Mouse (Mus musculus): ENCODE measurements around the gene Cdcp1. TPM values are rescaled to one million over a fixed set of nuclear protein-coding genes. Genes with fewer than 3 reads are reported as not detected.
A peak's percentile ranks its signal among the peaks of the same experiment; 100 is the strongest.

The Cdcp1 gene
- 0.65 and 0.66 TPM in 2 replicates for polyA plus RNA-seq (2012; rRNA removed)

GRCm38 (mm10) chr9:123215621-123216440 is at the start of gene Cdcp1:
Cdcp1 (minus strand) TSS chr9:123216038.
- no peak for TF ChIP-seq POLR2A (IDR thresholded peaks at IDR 0.05; ENCODE audit: extremely low read depth, insufficient read depth, low read length)
- TF ChIP-seq CTCF (IDR thresholded peaks at IDR 0.05; ENCODE audit: extremely low read depth, insufficient read depth, low read length) = no peak
- peaks cover 4% of the 10 kb centered on the region for H3K4me1 ChIP-seq (ENCODE audit: control insufficient read depth, insufficient read depth, low read length)
- H3K4me3 ChIP-seq (ENCODE audit: insufficient read depth, low read length) = no peak within 1 kb of the TSS
- H3K27ac ChIP-seq (ENCODE audit: insufficient read depth, low read length) = no peak within 1 kb of the TSS

GRCm38 (mm10) chr9:123260611-123261021 is 44.8 kb upstream of the Cdcp1 start, which contains the start of gene Tmem158:
Tmem158 (minus strand) TSS chr9:123260764.
- TF ChIP-seq CTCF (IDR thresholded peaks at IDR 0.05; ENCODE audit: extremely low read depth, insufficient read depth, low read length) (no peak), POLR2A (IDR thresholded peaks at IDR 0.05; ENCODE audit: extremely low read depth, insufficient read depth, low read length) (peak; percentile 77)

GRCm38 (mm10) chr9:123259896-123260610 is 44.2 kb upstream of the Cdcp1 start:
- Histone ChIP-seq H3K27ac (ENCODE audit: insufficient read depth, low read length) (peak overlapping the region; percentile 94), H3K4me1 (ENCODE audit: control insufficient read depth, insufficient read depth, low read length) (no peaks in the 10 kb centered on the region; the same call in 1 of the 2 replicates), H3K4me3 (ENCODE audit: insufficient read depth, low read length) (peak overlapping the region; percentile 98)
- no peak for TF ChIP-seq CTCF (IDR thresholded peaks at IDR 0.05; ENCODE audit: extremely low read depth, insufficient read depth, low read length)
- TF ChIP-seq POLR2A (IDR thresholded peaks at IDR 0.05; ENCODE audit: extremely low read depth, insufficient read depth, low read length) = no peak

More at GRCm38 (mm10) chr9:123260611-123261021, 44.8 kb upstream of the Cdcp1 start, which contains the start of gene Tmem158:
- Histone ChIP-seq H3K4me1 (ENCODE audit: control insufficient read depth, insufficient read depth, low read length) (no peaks in the 10 kb centered on the region; the same call in 1 of the 2 replicates), H3K27ac (ENCODE audit: insufficient read depth, low read length) (peak within 1 kb of the TSS; percentile 94), H3K4me3 (ENCODE audit: insufficient read depth, low read length) (peak within 1 kb of the TSS; percentile 98)

GRCm38 (mm10) chr9:123259461-123259895 is 43.6 kb upstream of the Cdcp1 start:
- H3K27ac ChIP-seq (ENCODE audit: insufficient read depth, low read length) = peak overlapping the region; percentile 94
- TF ChIP-seq CTCF (IDR thresholded peaks at IDR 0.05; ENCODE audit: extremely low read depth, insufficient read depth, low read length) (peak; percentile 56), POLR2A (IDR thresholded peaks at IDR 0.05; ENCODE audit: extremely low read depth, insufficient read depth, low read length) (no peak)

GRCm38 (mm10) chr9:123258796-123259195 is 43.0 kb upstream of the Cdcp1 start:
- no peak overlapping the region for H3K27ac ChIP-seq (ENCODE audit: insufficient read depth, low read length)
- H3K4me3 ChIP-seq (ENCODE audit: insufficient read depth, low read length) = peak overlapping the region; percentile 98
- peak; percentile 22; the same call in 1 of the 2 replicates for TF ChIP-seq CTCF (IDR thresholded peaks at IDR 0.05; ENCODE audit: extremely low read depth, insufficient read depth, low read length)
- TF ChIP-seq POLR2A (IDR thresholded peaks at IDR 0.05; ENCODE audit: extremely low read depth, insufficient read depth, low read length) = no peak
- H3K4me1 ChIP-seq (ENCODE audit: control insufficient read depth, insufficient read depth, low read length) = no peaks in the 10 kb centered on the region; the same call in 1 of the 2 replicates

More at GRCm38 (mm10) chr9:123259461-123259895, 43.6 kb upstream of the Cdcp1 start:
- Histone ChIP-seq H3K4me3 (ENCODE audit: insufficient read depth, low read length) (peak overlapping the region; percentile 98), H3K4me1 (ENCODE audit: control insufficient read depth, insufficient read depth, low read length) (no peaks in the 10 kb centered on the region; the same call in 1 of the 2 replicates)

- H3K4me3 ChIP-seq (ENCODE audit: insufficient read depth, low read length) = no peak overlapping the region
- H3K4me1 ChIP-seq (ENCODE audit: control insufficient read depth, insufficient read depth, low read length) = no peaks in the 10 kb centered on the region; the same call in 1 of the 2 replicates
- H3K27ac ChIP-seq (ENCODE audit: insufficient read depth, low read length) = no peak overlapping the region
- no peak for TF ChIP-seq POLR2A (IDR thresholded peaks at IDR 0.05; ENCODE audit: extremely low read depth, insufficient read depth, low read length)
- no peak for TF ChIP-seq CTCF (IDR thresholded peaks at IDR 0.05; ENCODE audit: extremely low read depth, insufficient read depth, low read length)
Observed at GRCm38 (mm10) chr9:123255736-123256135, 39.9 kb upstream of the Cdcp1 start.

GRCm38 (mm10) chr9:123247992-123248391 is 32.2 kb upstream of the Cdcp1 start:
- H3K27ac ChIP-seq (ENCODE audit: insufficient read depth, low read length) = no peak overlapping the region
- no peak overlapping the region for H3K4me3 ChIP-seq (ENCODE audit: insufficient read depth, low read length)
- no peak for TF ChIP-seq POLR2A (IDR thresholded peaks at IDR 0.05; ENCODE audit: extremely low read depth, insufficient read depth, low read length)
- peaks cover 7% of the 10 kb centered on the region for H3K4me1 ChIP-seq (ENCODE audit: control insufficient read depth, insufficient read depth, low read length)

GRCm38 (mm10) chr9:123245146-123245545 is 29.3 kb upstream of the Cdcp1 start:
- Histone ChIP-seq H3K4me1 (ENCODE audit: control insufficient read depth, insufficient read depth, low read length) (peaks cover 7% of the 10 kb centered on the region), H3K4me3 (ENCODE audit: insufficient read depth, low read length) (no peak overlapping the region), H3K27ac (ENCODE audit: insufficient read depth, low read length) (no peak overlapping the region)
- TF ChIP-seq CTCF (IDR thresholded peaks at IDR 0.05; ENCODE audit: extremely low read depth, insufficient read depth, low read length) (no peak), POLR2A (IDR thresholded peaks at IDR 0.05; ENCODE audit: extremely low read depth, insufficient read depth, low read length) (no peak)

GRCm38 (mm10) chr9:123243988-123244387 is 28.1 kb upstream of the Cdcp1 start:
- Histone ChIP-seq H3K4me3 (ENCODE audit: insufficient read depth, low read length) (no peak overlapping the region), H3K27ac (ENCODE audit: insufficient read depth, low read length) (0 out of 2 replicates have a peak overlapping the region, but pooled peaks have one; percentile 35), H3K4me1 (ENCODE audit: control insufficient read depth, insufficient read depth, low read length) (peaks cover 7% of the 10 kb centered on the region)
- no peak for TF ChIP-seq POLR2A (IDR thresholded peaks at IDR 0.05; ENCODE audit: extremely low read depth, insufficient read depth, low read length)
- TF ChIP-seq CTCF (IDR thresholded peaks at IDR 0.05; ENCODE audit: extremely low read depth, insufficient read depth, low read length) = no peak
